Mouse (Mus musculus): ENCODE data around the gene Rbfox3. TPM values are rescaled to one million over a fixed set of nuclear protein-coding genes. Genes with fewer than 3 reads are reported as not detected.
A peak's percentile ranks its signal among the peaks of the same experiment; 100 is the strongest.
"Not testable (repeated sequence)": the region's sequence is repeated elsewhere in the genome, so short reads cannot be mapped to it uniquely, and the experiment has no call there.

The Rbfox3 gene
- polyA plus RNA-seq, 1 experiment from 2014 or later = 3.9 TPM

GRCm38 (mm10) chr11:118794856-118795602 is 116.4 kb downstream of the Rbfox3 start:
- no peaks in the 10 kb centered on the region for H3K9me3 ChIP-seq
- no peaks in the 10 kb centered on the region for H3K27me3 ChIP-seq
- H3K27ac ChIP-seq = peak overlapping the region; percentile 30; the same call in 1 of the 2 replicates
- H3K4me2 ChIP-seq (replicated peaks) = no peak overlapping the region
- H3K4me1 ChIP-seq = peaks cover 29% of the 10 kb centered on the region
- H3K9ac ChIP-seq = no peak overlapping the region
- WGBS = 51% methylated on average over 8 of the region's 8 CpGs
- H3K36me3 ChIP-seq = no peaks in the 10 kb centered on the region
- H3K4me3 ChIP-seq = no peak overlapping the region
- no peak for ATAC-seq (ENCODE audit: insufficient number of reproducible peaks, insufficient read depth, low FRiP score, low TSS enrichment)

- H3K4me2 ChIP-seq (replicated peaks) = no peak overlapping the region
Measured at GRCm38 (mm10) chr11:118793639-118794021, 117.8 kb downstream of the Rbfox3 start.

GRCm38 (mm10) chr11:118792916-118793638 is 118.3 kb downstream of the Rbfox3 start:
- no peaks in the 10 kb centered on the region for H3K9me3 ChIP-seq
- 73% methylated on average over 10 of the region's 10 CpGs for WGBS
- H3K4me2 ChIP-seq (replicated peaks) = no peak overlapping the region
- peaks cover 29% of the 10 kb centered on the region for H3K4me1 ChIP-seq
- no peak overlapping the region for H3K9ac ChIP-seq
- no peak overlapping the region for H3K4me3 ChIP-seq
- no peaks in the 10 kb centered on the region for H3K36me3 ChIP-seq
- peak overlapping the region; percentile 57; the same call in 1 of the 2 replicates for H3K27ac ChIP-seq
- no peak for ATAC-seq (ENCODE audit: insufficient number of reproducible peaks, insufficient read depth, low FRiP score, low TSS enrichment)
- no peaks in the 10 kb centered on the region for H3K27me3 ChIP-seq

More at GRCm38 (mm10) chr11:118793639-118794021, 117.8 kb downstream of the Rbfox3 start:
- no peak for ATAC-seq (ENCODE audit: insufficient number of reproducible peaks, insufficient read depth, low FRiP score, low TSS enrichment)
- H3K4me3 ChIP-seq = no peak overlapping the region
- no peaks in the 10 kb centered on the region for H3K36me3 ChIP-seq
- H3K4me1 ChIP-seq = peaks cover 29% of the 10 kb centered on the region
- no peaks in the 10 kb centered on the region for H3K9me3 ChIP-seq
- H3K27me3 ChIP-seq = no peaks in the 10 kb centered on the region
- H3K9ac ChIP-seq = no peak overlapping the region
- WGBS = 54% methylated on average over 16 of the region's 16 CpGs
- H3K27ac ChIP-seq = peak overlapping the region; percentile 30; the same call in 1 of the 2 replicates

DNA sequence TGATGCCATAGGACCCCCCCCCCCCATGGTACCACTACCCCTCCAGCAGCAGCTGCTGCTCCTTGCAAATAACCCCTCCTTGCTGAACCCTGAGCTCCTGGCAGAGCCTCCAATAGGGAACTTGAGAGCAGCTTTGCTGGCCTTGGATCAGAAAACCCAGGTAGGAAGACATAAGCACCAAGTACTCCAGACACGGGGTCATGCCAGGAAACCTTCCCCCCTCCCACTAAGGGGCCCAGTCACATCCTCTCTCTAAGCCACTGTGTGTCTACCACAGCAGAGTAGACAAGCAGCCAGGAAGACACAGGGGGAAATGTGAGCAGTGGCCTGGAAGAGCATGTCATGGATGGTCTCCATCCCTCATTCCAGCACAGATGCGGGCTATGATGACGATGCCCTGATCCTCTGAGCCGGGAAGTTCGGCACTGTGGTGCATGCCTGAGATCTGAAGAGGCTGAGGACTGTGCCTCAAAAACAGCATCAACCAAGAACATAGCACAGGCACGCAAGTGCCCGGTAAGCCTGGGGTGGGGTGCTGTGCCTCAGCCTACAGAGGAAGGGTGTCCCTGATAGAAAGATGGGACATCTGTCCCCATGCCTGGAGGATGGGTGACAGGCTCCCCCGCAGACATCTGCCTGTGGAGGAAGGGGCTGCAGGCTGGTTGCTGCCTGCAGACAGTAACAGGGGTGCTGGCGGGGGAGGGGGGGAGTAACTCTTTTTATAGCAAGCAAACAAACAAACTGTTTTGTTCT is 119.1 kb downstream of the Rbfox3 start:
- Histone ChIP-seq H3K36me3 (no peaks in the 10 kb centered on the region), H3K27me3 (no peaks in the 10 kb centered on the region), H3K27ac (0 out of 2 replicates have a peak overlapping the region, but pooled peaks have one; percentile 13), H3K4me2 (replicated peaks) (no peak overlapping the region), H3K4me1 (peaks cover 29% of the 10 kb centered on the region), H3K9ac (no peak overlapping the region), H3K4me3 (no peak overlapping the region), H3K9me3 (no peaks in the 10 kb centered on the region)
- ATAC-seq (ENCODE audit: insufficient number of reproducible peaks, insufficient read depth, low FRiP score, low TSS enrichment) = no peak
- whole genome bisulfite sequencing = 81% methylated on average over 9 of the region's 9 CpGs

- no peak for ATAC-seq (ENCODE audit: insufficient number of reproducible peaks, insufficient read depth, low FRiP score, low TSS enrichment)
- H3K9me3 ChIP-seq = no peaks in the 10 kb centered on the region
- H3K4me1 ChIP-seq = peaks cover 29% of the 10 kb centered on the region
- H3K4me2 ChIP-seq (replicated peaks) = no peak overlapping the region
- 52% methylated on average over 6 of the region's 6 CpGs for WGBS
- H3K4me3 ChIP-seq = no peak overlapping the region
- H3K36me3 ChIP-seq = no peaks in the 10 kb centered on the region
- H3K27ac ChIP-seq = no peak overlapping the region
- no peaks in the 10 kb centered on the region for H3K27me3 ChIP-seq
- H3K9ac ChIP-seq = no peak overlapping the region
Measured at GRCm38 (mm10) chr11:118791391-118791790, 120.0 kb downstream of the Rbfox3 start.

DNA sequence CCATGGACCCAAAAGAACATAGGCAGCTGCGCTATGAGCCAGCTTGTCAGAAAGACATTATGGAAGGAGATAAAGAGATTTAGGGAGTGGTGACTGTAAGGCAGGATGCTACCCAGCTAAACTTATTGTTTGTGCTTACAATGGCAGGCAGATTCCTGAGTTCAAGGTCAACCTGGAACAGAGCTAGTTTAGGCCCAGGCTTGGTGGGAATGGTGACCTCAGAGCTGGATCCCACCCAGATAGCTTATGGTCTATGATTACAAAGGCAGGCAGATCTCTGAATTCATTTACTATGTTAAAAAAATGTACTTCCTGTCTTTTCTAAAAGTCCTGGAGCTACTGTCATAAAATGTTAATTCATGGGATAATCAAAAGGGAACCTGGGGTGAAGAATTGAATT is 123.3 kb downstream of the Rbfox3 start:
- H3K4me3 ChIP-seq = no peak overlapping the region
- H3K36me3 ChIP-seq = no peaks in the 10 kb centered on the region
- WGBS = 97% methylated on average over 1 of the region's 1 CpGs
- H3K27ac ChIP-seq = no peak overlapping the region
- no peak for ATAC-seq (ENCODE audit: insufficient number of reproducible peaks, insufficient read depth, low FRiP score, low TSS enrichment)
- no peak overlapping the region for H3K4me2 ChIP-seq (replicated peaks)
- peaks cover 19% of the 10 kb centered on the region for H3K4me1 ChIP-seq
- H3K9ac ChIP-seq = no peak overlapping the region
- H3K27me3 ChIP-seq = no peaks in the 10 kb centered on the region
- no peaks in the 10 kb centered on the region for H3K9me3 ChIP-seq

- no peaks in the 10 kb centered on the region for H3K27me3 ChIP-seq
- H3K4me2 ChIP-seq (replicated peaks) = no peak overlapping the region
- no peak overlapping the region for H3K27ac ChIP-seq
- ATAC-seq (ENCODE audit: insufficient number of reproducible peaks, insufficient read depth, low FRiP score, low TSS enrichment) = no peak
- no peaks in the 10 kb centered on the region for H3K36me3 ChIP-seq
- H3K4me3 ChIP-seq = no peak overlapping the region
- WGBS = 77% methylated on average over 5 of the region's 5 CpGs
- no peak overlapping the region for H3K9ac ChIP-seq
- no peaks in the 10 kb centered on the region for H3K9me3 ChIP-seq
- no peaks in the 10 kb centered on the region for H3K4me1 ChIP-seq
Measured at GRCm38 (mm10) chr11:118782677-118783076, 128.7 kb downstream of the Rbfox3 start.

DNA sequence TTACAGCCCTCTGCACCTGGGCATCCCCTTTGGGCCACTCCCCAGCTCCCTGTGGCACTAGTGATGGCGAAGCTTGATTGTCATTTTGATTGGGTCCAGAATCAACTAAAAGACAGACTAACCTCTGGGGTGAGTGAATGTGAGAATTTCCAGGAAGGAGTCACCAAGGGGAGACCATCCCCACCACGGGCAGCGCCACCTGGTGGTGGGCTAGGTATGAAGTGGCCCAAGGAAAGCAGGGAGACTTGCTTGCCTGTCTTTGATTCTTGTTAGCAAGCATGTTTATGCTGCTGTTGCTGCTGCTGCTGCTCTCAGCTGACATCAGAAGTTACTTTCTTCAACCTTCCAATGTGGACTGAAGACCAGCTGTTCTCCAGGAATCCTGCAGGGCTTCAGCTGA is 135.6 kb downstream of the Rbfox3 start:
- no peak overlapping the region for H3K27ac ChIP-seq
- H3K27me3 ChIP-seq = peaks cover 8% of the 10 kb centered on the region; the same call in 1 of the 2 replicates
- H3K4me2 ChIP-seq (replicated peaks) = no peak overlapping the region
- H3K4me1 ChIP-seq = no peaks in the 10 kb centered on the region
- H3K9me3 ChIP-seq = no peaks in the 10 kb centered on the region
- no peak overlapping the region for H3K9ac ChIP-seq
- ATAC-seq (ENCODE audit: insufficient number of reproducible peaks, insufficient read depth, low FRiP score, low TSS enrichment) = no peak
- 7% methylated on average over 3 of the region's 3 CpGs for WGBS
- no peak overlapping the region for H3K4me3 ChIP-seq
- H3K36me3 ChIP-seq = no peaks in the 10 kb centered on the region

DNA sequence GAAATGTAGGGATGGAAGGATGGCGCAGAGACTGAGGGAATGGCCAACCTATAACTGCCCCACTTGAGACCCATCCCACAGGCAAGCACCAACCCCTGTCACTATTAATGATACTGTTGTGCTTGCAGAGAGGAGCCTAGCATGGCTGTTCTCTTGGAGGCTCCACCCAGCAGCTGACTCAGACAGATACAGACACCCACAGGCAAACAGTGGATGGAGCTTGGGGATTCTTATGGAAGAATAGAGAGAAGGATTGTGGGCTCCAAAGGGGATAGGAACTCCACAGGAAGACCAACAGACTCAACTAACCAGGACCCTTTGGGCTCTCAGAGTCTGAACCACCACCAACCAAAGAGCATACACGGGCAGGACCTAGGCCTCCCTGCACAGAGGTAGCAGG is 136.6 kb downstream of the Rbfox3 start:
- H3K9ac ChIP-seq; H3K27ac ChIP-seq; H3K4me2 ChIP-seq (replicated peaks); H3K4me3 ChIP-seq; H3K4me1 ChIP-seq; H3K9me3 ChIP-seq; H3K36me3 ChIP-seq; H3K27me3 ChIP-seq; ATAC-seq (ENCODE audit: insufficient number of reproducible peaks, insufficient read depth, low FRiP score, low TSS enrichment): not testable (repeated sequence)
- WGBS = 71% methylated on average over 2 of the region's 2 CpGs

GRCm38 (mm10) chr11:118773076-118773583 is 138.3 kb downstream of the Rbfox3 start:
- WGBS = 60% methylated on average over 12 of the region's 12 CpGs

DNA sequence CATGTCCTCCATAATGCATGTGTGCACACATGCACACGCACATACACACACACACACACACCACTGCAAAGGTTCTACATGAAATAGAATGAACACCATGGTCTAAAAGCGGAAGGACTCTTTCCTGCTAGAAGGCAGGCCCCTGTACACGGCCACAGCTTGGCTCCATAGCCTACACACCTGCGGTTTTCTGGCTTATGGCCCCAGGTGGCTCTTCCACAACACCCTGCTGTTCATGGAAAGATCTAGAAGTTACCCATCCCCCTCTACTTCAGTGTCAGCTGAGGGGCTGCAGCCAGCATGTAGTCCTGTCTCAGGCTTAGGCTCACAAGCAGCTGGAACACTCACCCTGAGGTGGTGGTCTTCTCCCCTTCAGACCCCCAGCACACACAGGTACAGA is 140.0 kb downstream of the Rbfox3 start:
- H3K9ac ChIP-seq = no peak overlapping the region
- H3K4me1 ChIP-seq = peaks cover 2% of the 10 kb centered on the region; the same call in 1 of the 2 replicates
- no peak overlapping the region for H3K27ac ChIP-seq
- no peaks in the 10 kb centered on the region for H3K36me3 ChIP-seq
- H3K27me3 ChIP-seq = peaks cover 8% of the 10 kb centered on the region; the same call in 1 of the 2 replicates
- 78% methylated on average over 4 of the region's 4 CpGs for WGBS
- H3K4me2 ChIP-seq (replicated peaks) = no peak overlapping the region
- ATAC-seq (ENCODE audit: insufficient number of reproducible peaks, insufficient read depth, low FRiP score, low TSS enrichment) = no peak
- H3K9me3 ChIP-seq = no peaks in the 10 kb centered on the region
- H3K4me3 ChIP-seq = no peak overlapping the region

More at GRCm38 (mm10) chr11:118773076-118773583, 138.3 kb downstream of the Rbfox3 start:
- Histone ChIP-seq H3K4me1 (peaks cover 2% of the 10 kb centered on the region; the same call in 1 of the 2 replicates), H3K9ac (no peak overlapping the region), H3K27ac (no peak overlapping the region), H3K9me3 (no peaks in the 10 kb centered on the region), H3K27me3 (peaks cover 8% of the 10 kb centered on the region; the same call in 1 of the 2 replicates), H3K4me3 (no peak overlapping the region), H3K4me2 (replicated peaks) (no peak overlapping the region), H3K36me3 (no peaks in the 10 kb centered on the region)
- ATAC-seq (ENCODE audit: insufficient number of reproducible peaks, insufficient read depth, low FRiP score, low TSS enrichment) = no peak
